Mouse (Mus musculus) hindbrain, embryonic 15.5 days (tissue): ENCODE results near the gene Tldc2. TPM values are rescaled to one million over a fixed set of nuclear protein-coding genes. Genes with fewer than 3 reads are reported as not detected.

Experiments used
- ATAC-seq: fragments of 200-750 bp; cut with Nextera tagmentation; 2 replicates; pipeline ENCODE4 v1.8.0; 2017; ENCODE audit warnings: low read depth, moderate number of reproducible peaks, moderate TSS enrichment; ENCODE audit not compliant: low FRiP score
- H3K27ac ChIP-seq: fragments of 300-500 bp; sonication (generic); replicated peaks from 2 replicates; pipeline ENCODE4 v1.5.1; 2015; ENCODE audit warnings: mild to moderate bottlenecking, inconsistent platforms
- H3K27me3 ChIP-seq: fragments of 300-500 bp; sonication (generic); 2 replicates; pipeline ENCODE4 v1.6.1; 2015; ENCODE audit warnings: control low read depth, inconsistent platforms
- H3K36me3 ChIP-seq: fragments of 300-500 bp; sonication (generic); 2 replicates; pipeline ENCODE4 v1.6.1; 2015; ENCODE audit warnings: control low read depth, inconsistent platforms
- H3K4me1 ChIP-seq: fragments of 300-500 bp; sonication (generic); replicated peaks from 2 replicates; pipeline ENCODE4 v1.6.1; 2015; ENCODE audit warnings: control low read depth, inconsistent platforms
- H3K4me2 ChIP-seq: fragments of 300-500 bp; sonication (generic); 2 replicates; pipeline ENCODE4 v1.6.1; 2015; ENCODE audit warnings: moderate library complexity, mild to moderate bottlenecking, inconsistent platforms
- H3K4me3 ChIP-seq: fragments of 300-500 bp; sonication (generic); 2 replicates; pipeline ENCODE4 v1.5.1; 2015; ENCODE audit warnings: mild to moderate bottlenecking, inconsistent platforms
- H3K9ac ChIP-seq: fragments of 300-500 bp; sonication (generic); 2 replicates; pipeline ENCODE4 v1.6.1; 2015; ENCODE audit warnings: inconsistent platforms
- H3K9me3 ChIP-seq: fragments of 300-500 bp; sonication (generic); 2 replicates; pipeline ENCODE4 v1.6.1; 2016; ENCODE audit warnings: control low read depth, inconsistent platforms
- WGBS: fragments of 180-500 bp; shearing (Covaris S2); methylation state at CpG from one replicate; pipeline ENCODE4 v1.1.7; 2015; 5-methylcytosine and 5-hydroxymethylcytosine counted together
- polyA plus RNA-seq: library from polyadenylated mRNA; unstranded; fragments of >200 nt; fragmentation: Nextera tagmentation; extraction: Ambion mirVana; gene quantifications from 2 replicates; pipeline ENCODE4 v1.2.1, GENCODE M21; 2015

The Tldc2 gene
- not detected in 2 replicates for polyA plus RNA-seq

- Histone ChIP-seq H3K36me3 (no peaks in the 10 kb centered on the region), H3K27ac (no peak within 1 kb of the TSS), H3K27me3 (no peaks in the 10 kb centered on the region), H3K4me3 (no peak within 1 kb of the TSS), H3K9ac (no peak within 1 kb of the TSS), H3K4me1 (peaks cover 9% of the 10 kb centered on the region), H3K4me2 (no peak within 1 kb of the TSS), H3K9me3 (no peaks in the 10 kb centered on the region)
- WGBS, result 88% methylated on average over 8 of the region's 8 CpGs
- no peak for ATAC-seq
Measured at GRCm38 (mm10) chr2:157086796-157087195, at the start of gene Tldc2. Tldc2 (plus strand) TSS chr2:157087055.

- no peak overlapping the region for H3K27ac ChIP-seq
- no peak overlapping the region for H3K4me3 ChIP-seq
- no peak overlapping the region for H3K4me2 ChIP-seq
- no peak overlapping the region for H3K9ac ChIP-seq
- WGBS, result 77% methylated on average over 9 of the region's 9 CpGs
- no peaks in the 10 kb centered on the region for H3K27me3 ChIP-seq
- H3K9me3 ChIP-seq, result no peaks in the 10 kb centered on the region
- ATAC-seq, result no peak
- H3K4me1 ChIP-seq, result peaks cover 12% of the 10 kb centered on the region; the same call in 1 of the 2 replicates
- H3K36me3 ChIP-seq, result peaks cover 76% of the 10 kb centered on the region
Measured at GRCm38 (mm10) chr2:157037303-157037702, 49.6 kb upstream of the Tldc2 start.

- Histone ChIP-seq H3K27me3 (no peaks in the 10 kb centered on the region), H3K4me2 (no peak overlapping the region), H3K27ac (0 out of 2 replicates have a peak overlapping the region, but pooled peaks have one; percentile 19), H3K4me3 (no peak overlapping the region), H3K4me1 (peaks cover 12% of the 10 kb centered on the region; the same call in 1 of the 2 replicates), H3K36me3 (peaks cover 63% of the 10 kb centered on the region), H3K9ac (no peak overlapping the region), H3K9me3 (no peaks in the 10 kb centered on the region)
- 73% methylated on average over 50 of the region's 50 CpGs for WGBS
- ATAC-seq, result peak; percentile 60
Measured at GRCm38 (mm10) chr2:157039900-157040648, 46.8 kb upstream of the Tldc2 start.

GRCm38 (mm10) chr2:157040649-157041046 is 46.2 kb upstream of the Tldc2 start:
- H3K9ac ChIP-seq, result no peak overlapping the region
- H3K36me3 ChIP-seq, result peaks cover 64% of the 10 kb centered on the region
- H3K27ac ChIP-seq, result 0 out of 2 replicates have a peak overlapping the region, but pooled peaks have one; percentile 19
- no peaks in the 10 kb centered on the region for H3K27me3 ChIP-seq
- H3K4me1 ChIP-seq, result peaks cover 12% of the 10 kb centered on the region; the same call in 1 of the 2 replicates
- WGBS, result 82% methylated on average over 17 of the region's 17 CpGs
- no peaks in the 10 kb centered on the region for H3K9me3 ChIP-seq
- H3K4me3 ChIP-seq, result no peak overlapping the region
- ATAC-seq, result no peak
- H3K4me2 ChIP-seq, result no peak overlapping the region

GRCm38 (mm10) chr2:157041421-157041820 is 45.4 kb upstream of the Tldc2 start:
- Histone ChIP-seq H3K4me3 (no peak overlapping the region), H3K4me1 (peaks cover 12% of the 10 kb centered on the region; the same call in 1 of the 2 replicates), H3K27me3 (no peaks in the 10 kb centered on the region), H3K9ac (no peak overlapping the region), H3K9me3 (no peaks in the 10 kb centered on the region), H3K27ac (no peak overlapping the region), H3K4me2 (no peak overlapping the region), H3K36me3 (peaks cover 70% of the 10 kb centered on the region)
- 91% methylated on average over 7 of the region's 7 CpGs for WGBS
- no peak for ATAC-seq

- Histone ChIP-seq H3K4me2 (no peak overlapping the region), H3K27ac (no peak overlapping the region), H3K9ac (no peak overlapping the region), H3K27me3 (no peaks in the 10 kb centered on the region), H3K9me3 (no peaks in the 10 kb centered on the region), H3K36me3 (peaks cover 55% of the 10 kb centered on the region), H3K4me1 (peaks cover 32% of the 10 kb centered on the region), H3K4me3 (no peak overlapping the region)
- no peak for ATAC-seq
- 71% methylated on average over 8 of the region's 8 CpGs for WGBS
Measured at GRCm38 (mm10) chr2:157043556-157043955, 43.3 kb upstream of the Tldc2 start.

- no peak overlapping the region for H3K9ac ChIP-seq
- H3K27me3 ChIP-seq, result no peaks in the 10 kb centered on the region
- peaks cover 51% of the 10 kb centered on the region for H3K36me3 ChIP-seq
- no peak overlapping the region for H3K27ac ChIP-seq
- H3K4me3 ChIP-seq, result no peak overlapping the region
- no peak for ATAC-seq
- H3K9me3 ChIP-seq, result no peaks in the 10 kb centered on the region
- H3K4me2 ChIP-seq, result no peak overlapping the region
- H3K4me1 ChIP-seq, result peaks cover 36% of the 10 kb centered on the region
Measured at GRCm38 (mm10) chr2:157043987-157044386, 42.9 kb upstream of the Tldc2 start.

GRCm38 (mm10) chr2:157045932-157046331 is 40.9 kb upstream of the Tldc2 start:
- Histone ChIP-seq H3K9me3 (no peaks in the 10 kb centered on the region), H3K4me2 (no peak overlapping the region), H3K4me1 (peaks cover 43% of the 10 kb centered on the region), H3K36me3 (peaks cover 32% of the 10 kb centered on the region), H3K4me3 (no peak overlapping the region), H3K9ac (no peak overlapping the region), H3K27me3 (no peaks in the 10 kb centered on the region), H3K27ac (no peak overlapping the region)
- ATAC-seq, result no peak
- WGBS, result 97% methylated on average over 2 of the region's 2 CpGs

GRCm38 (mm10) chr2:157046956-157047355 is 39.9 kb upstream of the Tldc2 start:
- H3K4me1 ChIP-seq, result peaks cover 51% of the 10 kb centered on the region
- no peak overlapping the region for H3K9ac ChIP-seq
- no peak for ATAC-seq
- H3K9me3 ChIP-seq, result no peaks in the 10 kb centered on the region
- peaks cover 28% of the 10 kb centered on the region for H3K36me3 ChIP-seq
- no peak overlapping the region for H3K4me3 ChIP-seq
- no peaks in the 10 kb centered on the region for H3K27me3 ChIP-seq
- no peak overlapping the region for H3K4me2 ChIP-seq
- WGBS, result 92% methylated on average over 5 of the region's 5 CpGs
- 0 out of 2 replicates have a peak overlapping the region, but pooled peaks have one; percentile 3 for H3K27ac ChIP-seq

GRCm38 (mm10) chr2:157048395-157049181 is 38.3 kb upstream of the Tldc2 start:
- H3K36me3 ChIP-seq, result peaks cover 40% of the 10 kb centered on the region
- no peaks in the 10 kb centered on the region for H3K27me3 ChIP-seq

GRCm38 (mm10) chr2:157049831-157050243 is 37.0 kb upstream of the Tldc2 start:
- peak overlapping the region; percentile 24; the same call in 1 of the 2 replicates for H3K9ac ChIP-seq
- peaks cover 40% of the 10 kb centered on the region for H3K36me3 ChIP-seq
- H3K4me2 ChIP-seq, result peak overlapping the region; percentile 45
- WGBS, result 19% methylated on average over 8 of the region's 8 CpGs
- H3K27me3 ChIP-seq, result no peaks in the 10 kb centered on the region
- ATAC-seq, result peak; percentile 88
- peak overlapping the region; percentile 90 for H3K27ac ChIP-seq
- H3K9me3 ChIP-seq, result no peaks in the 10 kb centered on the region
- peaks cover 64% of the 10 kb centered on the region for H3K4me1 ChIP-seq
- H3K4me3 ChIP-seq, result peak overlapping the region; percentile 10; the same call in 1 of the 2 replicates

More at GRCm38 (mm10) chr2:157048395-157049181, 38.3 kb upstream of the Tldc2 start:
- Histone ChIP-seq H3K4me1 (peaks cover 59% of the 10 kb centered on the region), H3K27ac (peak overlapping the region; percentile 90), H3K4me2 (0 out of 2 replicates have a peak overlapping the region, but pooled peaks have one; percentile 7), H3K9ac (no peak overlapping the region), H3K4me3 (no peak overlapping the region), H3K9me3 (no peaks in the 10 kb centered on the region)
- WGBS, result 62% methylated on average over 13 of the region's 13 CpGs
- ATAC-seq, result peak; percentile 19; the same call in 1 of the 2 replicates

GRCm38 (mm10) chr2:157052448-157052847 is 34.4 kb upstream of the Tldc2 start:
- WGBS, result 71% methylated on average over 8 of the region's 8 CpGs
- H3K9me3 ChIP-seq, result no peaks in the 10 kb centered on the region
- no peak overlapping the region for H3K9ac ChIP-seq
- no peak overlapping the region for H3K4me3 ChIP-seq
- no peak for ATAC-seq
- no peak overlapping the region for H3K4me2 ChIP-seq
- peaks cover 28% of the 10 kb centered on the region for H3K36me3 ChIP-seq
- H3K27ac ChIP-seq, result 0 out of 2 replicates have a peak overlapping the region, but pooled peaks have one; percentile 2
- peaks cover 71% of the 10 kb centered on the region for H3K4me1 ChIP-seq
- H3K27me3 ChIP-seq, result no peaks in the 10 kb centered on the region
